Mouse (Mus musculus): ENCODE results near the gene Ncln. TPM values are rescaled to one million over a fixed set of nuclear protein-coding genes. Genes with fewer than 3 reads are reported as not detected.

Ncln gene
- total RNA-seq (2014; rRNA removed), result 83.0 and 93.1 TPM in 2 replicates
- 58.1 and 63.3 TPM in 2 replicates for polyA plus RNA-seq (2015; fragmentation: Nextera tagmentation; extraction: Ambion mirVana)

DNA sequence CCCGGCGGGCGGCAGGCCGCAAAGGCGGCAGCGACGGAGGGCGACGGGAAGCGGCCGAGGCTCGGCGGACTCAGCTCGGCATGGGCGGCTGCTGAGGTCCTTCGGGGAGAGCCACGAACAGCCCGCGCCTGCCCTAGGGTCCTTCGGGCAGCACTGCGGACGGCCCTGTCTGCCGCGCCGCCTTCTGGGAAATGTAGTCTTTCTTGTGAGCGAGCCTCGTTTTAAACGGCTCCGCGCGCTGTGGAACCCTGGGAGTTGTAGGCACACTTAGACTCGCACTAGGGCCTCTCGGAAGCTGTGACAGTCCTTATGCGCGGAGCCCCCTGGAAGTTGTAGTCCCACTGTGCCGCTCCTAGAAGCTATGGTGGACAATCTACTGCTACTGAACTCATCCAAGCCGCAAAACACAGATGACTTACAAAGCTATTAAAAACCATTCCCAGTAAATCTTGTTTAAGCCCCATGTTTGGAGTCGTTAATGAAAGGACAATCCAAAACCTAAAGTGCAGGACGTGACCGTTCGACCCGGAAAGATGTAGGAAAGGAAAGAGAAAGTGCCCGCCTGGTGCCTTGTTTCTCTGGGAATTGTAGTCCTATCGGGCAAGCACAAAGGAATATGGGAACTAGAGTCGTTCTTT is at the start of gene Ncln:
Gene Ncln, minus strand, starts transcription at position 129 of the 638 bp plus-strand sequence.
- Histone ChIP-seq H3K27ac (ENCODE audit: low read depth, low read length) (peak within 1 kb of the TSS; percentile 78), H3K36me3 (ENCODE audit: insufficient read depth, low read length) (peaks cover 15% of the 10 kb centered on the region), H3K4me2 (ENCODE audit: low read depth, low read length, poor library complexity, severe bottlenecking) (peak within 1 kb of the TSS; percentile 91), H3K4me3 (ENCODE audit: low read depth, low read length) (peak within 1 kb of the TSS; percentile 69), H3K9me3 (ENCODE audit: low read length) (no peaks in the 10 kb centered on the region), H3K9ac (replicated peaks; ENCODE audit: low read length, poor library complexity, severe bottlenecking) (peak within 1 kb of the TSS; percentile 83), H3K27me3 (ENCODE audit: insufficient read depth, low read length) (no peaks in the 10 kb centered on the region), H3K4me1 (ENCODE audit: insufficient read depth, low read length) (peaks cover 6% of the 10 kb centered on the region; the same call in 1 of the 2 replicates)
- peak; percentile 94 for ATAC-seq (ENCODE audit: low FRiP score)
- peak; percentile 99 for DNase-seq (ENCODE audit: low spot score)
- WGBS, result under 1% methylated on average over 44 of the region's 45 CpGs
- peak; percentile 10; the same call in 1 of the 2 replicates for TF ChIP-seq CTCF (IDR thresholded peaks at IDR 0.05)

DNA sequence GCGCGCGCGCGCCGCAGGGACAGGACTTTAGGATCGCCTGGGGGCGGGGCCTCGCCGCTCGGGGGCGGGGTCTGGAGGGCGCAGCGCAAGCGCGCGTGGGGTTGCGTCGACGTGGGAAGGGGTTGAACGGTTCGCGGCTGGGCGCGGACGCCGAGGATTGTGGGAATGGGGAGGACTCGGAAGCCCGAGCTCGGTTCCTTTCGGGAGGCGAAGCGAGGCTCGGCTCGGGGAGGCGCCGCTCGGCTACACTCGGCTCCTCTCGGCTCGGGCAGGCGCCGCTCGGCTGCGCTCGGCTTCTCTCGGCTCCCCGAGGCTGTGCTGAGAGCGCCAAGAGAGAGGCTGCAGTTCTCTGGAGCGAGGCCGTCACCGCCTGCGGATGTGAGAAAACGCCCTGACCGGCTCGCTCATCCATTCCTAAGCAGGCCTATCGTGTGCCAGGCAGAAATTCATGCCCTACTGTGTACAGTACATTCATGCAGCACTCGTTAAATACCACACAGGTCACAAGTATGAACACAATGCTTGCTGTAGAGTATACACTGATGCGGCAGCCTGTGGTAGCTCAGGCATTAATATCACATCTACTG is 49.1 kb upstream of the Ncln start, which contains the start of gene Gna11:
Gene Gna11, minus strand, starts transcription at position 30 of the 587 bp plus-strand sequence.
- H3K9ac ChIP-seq (replicated peaks; ENCODE audit: low read length, poor library complexity, severe bottlenecking), result peak within 1 kb of the TSS; percentile 93
- no peaks in the 10 kb centered on the region for H3K36me3 ChIP-seq (ENCODE audit: insufficient read depth, low read length)
- peak within 1 kb of the TSS; percentile 89 for H3K27ac ChIP-seq (ENCODE audit: low read depth, low read length)
- peak within 1 kb of the TSS; percentile 94 for H3K4me2 ChIP-seq (ENCODE audit: low read depth, low read length, poor library complexity, severe bottlenecking)
- no peaks in the 10 kb centered on the region for H3K9me3 ChIP-seq (ENCODE audit: low read length)
- peak within 1 kb of the TSS; percentile 95 for H3K4me3 ChIP-seq (ENCODE audit: low read depth, low read length)
- H3K4me1 ChIP-seq (ENCODE audit: insufficient read depth, low read length), result peaks cover 20% of the 10 kb centered on the region
- WGBS, result 1% methylated on average over 47 of the region's 59 CpGs
- no peaks in the 10 kb centered on the region for H3K27me3 ChIP-seq (ENCODE audit: insufficient read depth, low read length)
- peak; percentile 99 for DNase-seq (ENCODE audit: low spot score)
- peak; percentile 95 for ATAC-seq (ENCODE audit: low FRiP score)
- TF ChIP-seq CTCF (IDR thresholded peaks at IDR 0.05), result peak; percentile 14; the same call in 1 of the 2 replicates

DNA sequence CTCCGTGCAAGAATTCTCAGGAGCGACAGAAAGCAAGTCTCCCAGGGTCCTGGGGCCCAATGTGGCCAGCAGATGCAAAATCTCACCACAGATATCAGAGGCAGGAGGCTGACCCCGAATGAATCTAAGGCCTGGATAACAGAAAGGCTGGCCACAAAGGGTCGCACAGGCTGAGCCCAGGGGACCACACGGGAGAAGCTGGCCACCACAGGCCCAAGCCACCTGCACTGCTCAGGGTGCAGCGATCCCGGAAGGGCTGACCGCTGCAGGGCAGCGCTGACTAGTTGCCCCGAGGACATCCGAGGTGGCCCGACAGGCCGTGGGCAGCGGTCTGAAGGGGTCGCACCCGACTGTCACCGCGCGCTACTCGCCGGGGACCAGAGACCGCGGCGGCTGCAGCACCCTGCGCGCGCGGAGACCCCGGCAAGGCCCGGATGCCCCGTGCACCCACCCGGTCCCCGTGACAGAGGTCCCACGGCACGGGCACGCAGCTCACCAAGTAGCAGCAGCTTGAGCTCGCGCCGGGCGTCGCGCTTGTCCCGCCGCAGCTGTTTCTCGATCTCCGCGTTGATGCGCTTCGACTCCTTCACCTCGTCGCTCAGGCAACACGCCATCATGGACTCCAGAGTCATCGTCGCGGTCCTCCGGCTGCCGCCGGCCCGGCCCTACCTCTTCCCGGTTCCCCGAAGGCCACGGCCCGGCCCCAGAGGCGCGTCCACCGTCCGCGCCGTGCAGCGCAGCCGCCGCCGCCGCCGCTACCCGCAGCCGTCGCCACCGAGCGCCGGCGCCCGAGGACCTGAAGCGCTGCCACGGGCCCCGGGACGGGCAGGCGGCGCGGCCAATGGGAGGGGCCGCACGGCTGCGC is 48.3 kb upstream of the Ncln start:
- no peak for TF ChIP-seq CTCF (IDR thresholded peaks at IDR 0.05)
- WGBS, result under 1% methylated on average over 76 of the region's 93 CpGs
- peak; percentile 1 for ATAC-seq (ENCODE audit: low FRiP score)
- H3K36me3 ChIP-seq (ENCODE audit: insufficient read depth, low read length), result no peaks in the 10 kb centered on the region
- peak overlapping the region; percentile 89 for H3K27ac ChIP-seq (ENCODE audit: low read depth, low read length)
- peak overlapping the region; percentile 94 for H3K4me2 ChIP-seq (ENCODE audit: low read depth, low read length, poor library complexity, severe bottlenecking)
- peak overlapping the region; percentile 93 for H3K9ac ChIP-seq (replicated peaks; ENCODE audit: low read length, poor library complexity, severe bottlenecking)
- no peaks in the 10 kb centered on the region for H3K27me3 ChIP-seq (ENCODE audit: insufficient read depth, low read length)
- DNase-seq (ENCODE audit: low spot score), result no peak
- H3K4me3 ChIP-seq (ENCODE audit: low read depth, low read length), result peak overlapping the region; percentile 95
- H3K4me1 ChIP-seq (ENCODE audit: insufficient read depth, low read length), result peaks cover 20% of the 10 kb centered on the region
- no peaks in the 10 kb centered on the region for H3K9me3 ChIP-seq (ENCODE audit: low read length)

DNA sequence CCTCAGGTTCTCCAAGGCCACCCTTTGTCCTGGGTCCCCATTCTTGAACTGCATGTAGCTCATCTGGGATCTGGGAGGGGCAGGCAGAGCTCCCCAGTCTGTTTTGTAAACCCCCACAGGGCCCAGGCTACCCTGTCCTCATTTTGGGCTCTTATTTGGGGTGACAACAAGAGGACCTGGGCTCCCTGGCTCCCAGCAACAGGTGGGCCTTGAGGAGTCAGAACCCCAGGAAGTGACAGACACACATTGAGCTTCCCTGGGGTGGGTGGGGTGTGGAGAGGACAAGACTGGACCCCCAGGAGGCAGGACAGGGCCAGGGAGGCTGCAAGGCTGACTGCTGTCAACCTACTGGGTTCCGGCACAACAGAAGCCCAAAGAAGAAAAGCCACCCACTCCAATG is 47.4 kb upstream of the Ncln start:
- no peak for ATAC-seq (ENCODE audit: low FRiP score)
- no peaks in the 10 kb centered on the region for H3K27me3 ChIP-seq (ENCODE audit: insufficient read depth, low read length)
- no peak overlapping the region for H3K27ac ChIP-seq (ENCODE audit: low read depth, low read length)
- no peak for TF ChIP-seq CTCF (IDR thresholded peaks at IDR 0.05)
- H3K36me3 ChIP-seq (ENCODE audit: insufficient read depth, low read length), result no peaks in the 10 kb centered on the region; the same call in 1 of the 2 replicates
- 67% methylated on average over 1 of the region's 1 CpGs for WGBS
- H3K4me3 ChIP-seq (ENCODE audit: low read depth, low read length), result peak overlapping the region; percentile 95
- H3K9me3 ChIP-seq (ENCODE audit: low read length), result no peaks in the 10 kb centered on the region
- peak overlapping the region; percentile 94 for H3K4me2 ChIP-seq (ENCODE audit: low read depth, low read length, poor library complexity, severe bottlenecking)
- peak overlapping the region; percentile 93 for H3K9ac ChIP-seq (replicated peaks; ENCODE audit: low read length, poor library complexity, severe bottlenecking)
- H3K4me1 ChIP-seq (ENCODE audit: insufficient read depth, low read length), result peaks cover 20% of the 10 kb centered on the region
- DNase-seq (ENCODE audit: low spot score), result no peak

DNA sequence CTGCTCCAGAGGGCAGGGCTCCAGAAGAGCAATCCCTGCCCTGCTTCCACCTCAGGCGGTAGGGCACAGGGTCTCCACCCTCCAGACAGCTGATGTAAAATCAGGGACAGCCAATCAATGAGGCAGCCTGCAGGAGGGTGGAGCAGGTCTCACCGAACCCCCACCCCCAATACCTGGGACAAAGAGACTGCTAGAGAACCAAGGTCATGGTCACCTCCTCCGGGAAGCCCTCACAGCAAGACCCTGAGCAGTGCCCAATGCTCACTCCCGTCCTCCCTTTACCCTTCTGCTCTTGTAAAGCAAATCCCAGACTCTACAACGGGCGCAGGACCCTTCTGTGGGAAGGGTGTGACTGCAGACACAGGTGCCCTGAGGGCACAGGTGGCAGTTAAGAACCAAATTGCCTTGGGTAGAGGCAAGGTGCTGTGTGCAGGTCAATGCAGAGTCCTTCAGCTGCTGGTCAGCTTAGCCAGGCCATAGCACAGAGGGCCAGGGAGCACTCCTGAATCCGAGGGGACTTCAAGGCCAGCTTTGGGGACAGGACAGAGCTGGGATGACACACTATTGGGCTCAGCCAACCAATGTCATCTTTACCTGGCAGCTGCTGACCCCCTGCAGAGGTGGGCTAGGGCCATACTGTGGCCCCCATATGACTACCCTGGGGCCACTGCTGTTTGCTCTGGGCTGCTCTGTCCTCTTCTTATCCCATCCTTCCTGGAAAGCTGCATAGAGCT is 46.7 kb upstream of the Ncln start:
- peaks cover 20% of the 10 kb centered on the region for H3K4me1 ChIP-seq (ENCODE audit: insufficient read depth, low read length)
- peak overlapping the region; percentile 93 for H3K9ac ChIP-seq (replicated peaks; ENCODE audit: low read length, poor library complexity, severe bottlenecking)
- H3K27me3 ChIP-seq (ENCODE audit: insufficient read depth, low read length), result no peaks in the 10 kb centered on the region
- H3K4me2 ChIP-seq (ENCODE audit: low read depth, low read length, poor library complexity, severe bottlenecking), result peak overlapping the region; percentile 94
- no peaks in the 10 kb centered on the region for H3K9me3 ChIP-seq (ENCODE audit: low read length)
- DNase-seq (ENCODE audit: low spot score) (no peak), ATAC-seq (ENCODE audit: low FRiP score) (no peak)
- whole genome bisulfite sequencing, result 72% methylated on average over 7 of the region's 7 CpGs
- peak overlapping the region; percentile 95 for H3K4me3 ChIP-seq (ENCODE audit: low read depth, low read length)
- H3K36me3 ChIP-seq (ENCODE audit: insufficient read depth, low read length), result no peaks in the 10 kb centered on the region; the same call in 1 of the 2 replicates
- TF ChIP-seq CTCF (IDR thresholded peaks at IDR 0.05), result no peak
- H3K27ac ChIP-seq (ENCODE audit: low read depth, low read length), result no peak overlapping the region
